Mouse (Mus musculus) CH12.LX (cell line): ENCODE data around the gene Tlr13. TPM values are rescaled to one million over a fixed set of nuclear protein-coding genes. Genes with fewer than 3 reads are reported as not detected.
A peak's percentile ranks its signal among the peaks of the same experiment; 100 is the strongest.

Experiments
- DNase-seq: peaks from one replicate; pipeline ENCODE4 v3.0.0-alpha.2; 2013; ENCODE audit errors: extremely low read depth
- H3K27ac ChIP-seq: 2 replicates; pipeline ENCODE4 v1.5.1; 2012; ENCODE audit warnings: low read depth, mild to moderate bottlenecking, control low read depth, moderate library complexity; ENCODE audit not compliant: insufficient read depth
- H3K27me3 ChIP-seq: replicated peaks from 2 replicates; pipeline ENCODE3; 2012; ENCODE audit warnings: inconsistent platforms
- H3K36me3 ChIP-seq, 2 experiments: replicated peaks in 1 of 2; 2 replicates each; pipeline versions ENCODE3 to v1.6.1; 2012; ENCODE audit warnings: inconsistent platforms in 1 of 2, low read length in 1 of 2, mild to moderate bottlenecking in 1 of 2, mixed read lengths in 1 of 2, moderate library complexity in 1 of 2; ENCODE audit not compliant: control insufficient read depth in 1 of 2, insufficient read depth in 1 of 2
- H3K4me1 ChIP-seq, 2 experiments: 2 replicates each; pipeline ENCODE4 v1.6.1; 2012; ENCODE audit warnings: inconsistent platforms in 1 of 2, moderate library complexity in 1 of 2; ENCODE audit not compliant: insufficient read depth in 2 of 2, control insufficient read depth in 1 of 2
- H3K4me2 ChIP-seq: 2 replicates; pipeline ENCODE4 v1.6.1; 2012; ENCODE audit warnings: low read depth, mild to moderate bottlenecking, control low read depth; ENCODE audit not compliant: poor library complexity, insufficient read depth, severe bottlenecking
- H3K4me3 ChIP-seq, 3 experiments: fragments of 150-350 bp in 1 of 3; sonication (generic) in 1 of 3; replicated peaks in 1 of 3; 2 replicates each; pipeline versions ENCODE3 to v1.5.1; 2011 to 2012; ENCODE audit warnings: low read depth in 2 of 3, low read length in 2 of 3, mild to moderate bottlenecking in 2 of 3, moderate library complexity in 2 of 3, control low read depth in 1 of 3, improper control_type of control experiment in 1 of 3, inconsistent platforms in 1 of 3, mixed read lengths in 1 of 3; ENCODE audit not compliant: poor library complexity in 1 of 3
- H3K79me2 ChIP-seq: replicated peaks from 2 replicates; pipeline ENCODE4 v1.6.1; 2012; ENCODE audit warnings: mild to moderate bottlenecking, moderate library complexity; ENCODE audit not compliant: control insufficient read depth, poor library complexity, insufficient read depth, severe bottlenecking; ENCODE audit errors: extremely low read depth
- H3K9ac ChIP-seq: 2 replicates; pipeline ENCODE4 v1.6.1; 2012; ENCODE audit warnings: low read depth, mild to moderate bottlenecking, control low read depth, moderate library complexity; ENCODE audit not compliant: insufficient read depth
- H3K9me3 ChIP-seq: replicated peaks from 2 replicates; pipeline ENCODE3; 2012; ENCODE audit warnings: low read length, inconsistent platforms, mixed read lengths
- BHLHE40 ChIP-seq: IDR thresholded peaks from 2 replicates; pipeline ENCODE4 v1.6.1; 2011; ENCODE audit warnings: mild to moderate bottlenecking, low read depth, low read length, improper control_type of control experiment
- CHD2 ChIP-seq: IDR thresholded peaks from 2 replicates; pipeline ENCODE4 v1.6.1; 2011; ENCODE audit warnings: low read length, improper control_type of control experiment
- E2F4 ChIP-seq: IDR thresholded peaks from 2 replicates; pipeline ENCODE4 v1.6.1; 2011; ENCODE audit warnings: low read depth, low read length, improper control_type of control experiment; ENCODE audit not compliant: insufficient replicate concordance
- ELF1 ChIP-seq: IDR thresholded peaks from 2 replicates; pipeline ENCODE4 v1.6.1; 2014; ENCODE audit warnings: low read depth, mild to moderate bottlenecking, inconsistent platforms, low read length, improper control_type of control experiment
- EP300 ChIP-seq: IDR thresholded peaks from 2 replicates; pipeline ENCODE4 v1.6.1; 2011; ENCODE audit warnings: low read length, improper control_type of control experiment
- ETS1 ChIP-seq: conservative IDR thresholded peaks from 2 replicates; pipeline ENCODE4 v1.6.1; 2012; ENCODE audit warnings: low read depth, mild to moderate bottlenecking, inconsistent platforms, low read length, improper control_type of control experiment, moderate library complexity
- HCFC1 ChIP-seq: IDR thresholded peaks from 2 replicates; pipeline ENCODE4 v1.6.1; 2012; ENCODE audit warnings: low read depth, mild to moderate bottlenecking, inconsistent platforms, low read length, improper control_type of control experiment
- JUND ChIP-seq: conservative IDR thresholded peaks from 2 replicates; pipeline ENCODE4 v1.6.1; 2011; ENCODE audit warnings: low read depth, low read length, improper control_type of control experiment
- KAT2A ChIP-seq: IDR thresholded peaks from 2 replicates; pipeline ENCODE4 v1.6.1; 2012; ENCODE audit warnings: low read length, improper control_type of control experiment, inconsistent platforms; ENCODE audit not compliant: insufficient replicate concordance
- MAFK ChIP-seq: IDR thresholded peaks from 2 replicates; pipeline ENCODE4 v1.6.1; 2011; ENCODE audit warnings: low read length, improper control_type of control experiment; ENCODE audit not compliant: insufficient replicate concordance
- MAX ChIP-seq: IDR thresholded peaks from 2 replicates; pipeline ENCODE4 v1.6.1; 2011; ENCODE audit warnings: low read length, improper control_type of control experiment
- MAZ ChIP-seq: IDR thresholded peaks from 2 replicates; pipeline ENCODE4 v1.6.1; 2012; ENCODE audit warnings: low read depth, mild to moderate bottlenecking, inconsistent platforms, low read length, improper control_type of control experiment, moderate library complexity
- MEF2A ChIP-seq: IDR thresholded peaks from 2 replicates; pipeline ENCODE4 v1.6.1; 2014; ENCODE audit warnings: low read depth, mild to moderate bottlenecking, inconsistent platforms, low read length, improper control_type of control experiment, borderline replicate concordance
- MXI1 ChIP-seq: IDR thresholded peaks from 2 replicates; pipeline ENCODE4 v1.6.1; 2011; ENCODE audit warnings: mild to moderate bottlenecking, low read depth, low read length, improper control_type of control experiment
- MYC ChIP-seq: IDR thresholded peaks from 2 replicates; pipeline ENCODE4 v1.6.1; 2011; ENCODE audit warnings: low read depth, mild to moderate bottlenecking, improper control_type of control experiment, low read length
- NRF1 ChIP-seq: IDR thresholded peaks from 2 replicates; pipeline ENCODE4 v1.6.1; 2014; ENCODE audit warnings: low read depth, mild to moderate bottlenecking, inconsistent platforms, low read length, improper control_type of control experiment, moderate library complexity
- PAX5 ChIP-seq: IDR thresholded peaks from 2 replicates; pipeline ENCODE4 v1.6.1; 2012; ENCODE audit warnings: low read length, inconsistent platforms, mixed read lengths
- POLR2A ChIP-seq: IDR thresholded peaks from 2 replicates; pipeline ENCODE4 v1.6.1; 2011; ENCODE audit warnings: low read depth, mild to moderate bottlenecking, improper control_type of control experiment, low read length
- RAD21 ChIP-seq: IDR thresholded peaks from 2 replicates; pipeline ENCODE4 v1.6.1; 2011; ENCODE audit warnings: low read depth, mild to moderate bottlenecking, low read length, improper control_type of control experiment, moderate library complexity
- SMC3 ChIP-seq: IDR thresholded peaks from 2 replicates; pipeline ENCODE4 v1.6.1; 2011; ENCODE audit warnings: low read depth, low read length, improper control_type of control experiment
- TCF12 ChIP-seq: IDR thresholded peaks from 2 replicates; pipeline ENCODE4 v1.6.1; 2014; ENCODE audit warnings: low read depth, mild to moderate bottlenecking, inconsistent platforms, low read length, improper control_type of control experiment
- USF2 ChIP-seq: conservative IDR thresholded peaks from 2 replicates; pipeline ENCODE4 v1.6.1; 2011; ENCODE audit warnings: low read depth, low read length, improper control_type of control experiment
- ZKSCAN1 ChIP-seq: IDR thresholded peaks from 2 replicates; pipeline ENCODE4 v1.6.1; 2012; ENCODE audit warnings: low read depth, inconsistent platforms, low read length, improper control_type of control experiment, borderline replicate concordance
- ZMIZ1 ChIP-seq: IDR thresholded peaks from 2 replicates; pipeline ENCODE4 v1.6.1; 2012; ENCODE audit warnings: low read depth, mild to moderate bottlenecking, inconsistent platforms, low read length, improper control_type of control experiment
- dilution Hi-C: fragments of 300-500 bp; cut with MboI; formaldehyde crosslinking; loops from 2 replicates; pipeline ENCODE4 v1.14.3; 2020; ENCODE audit warnings: low sequenced_read_pairs; ENCODE audit not compliant: extremely low pct_unique_long_range_greater_than_20kb, extremely low pct_ligation_motif_present
- in situ Hi-C: fragments of 300-500 bp; cut with MboI; formaldehyde crosslinking; loops from 3 replicates; pipeline ENCODE4 v1.14.3; 2019; ENCODE audit warnings: low sequenced_read_pairs, low pct_ligation_motif_present, low pct_unique_long_range_greater_than_20kb, mixed read lengths
- polyA plus RNA-seq: library from polyadenylated mRNA; unstranded; fragments of >175 nt; gene quantifications from 2 replicates; pipeline ENCODE4 v1.2.1, GENCODE M21; 2012; ENCODE audit warnings: low read depth; ENCODE audit not compliant: insufficient read length
- total RNA-seq, 2 experiments: library from RNA; depleted of rRNA; stranded (reverse); fragments of 300-350 nt in 1 of 2; fragments of >200 nt in 1 of 2; gene quantifications; 2 replicates each; pipeline ENCODE4 v1.2.3; 2012 to 2014

The Tlr13 gene
- total and polyA plus RNA-seq, 3 experiments, result not detected

DNA sequence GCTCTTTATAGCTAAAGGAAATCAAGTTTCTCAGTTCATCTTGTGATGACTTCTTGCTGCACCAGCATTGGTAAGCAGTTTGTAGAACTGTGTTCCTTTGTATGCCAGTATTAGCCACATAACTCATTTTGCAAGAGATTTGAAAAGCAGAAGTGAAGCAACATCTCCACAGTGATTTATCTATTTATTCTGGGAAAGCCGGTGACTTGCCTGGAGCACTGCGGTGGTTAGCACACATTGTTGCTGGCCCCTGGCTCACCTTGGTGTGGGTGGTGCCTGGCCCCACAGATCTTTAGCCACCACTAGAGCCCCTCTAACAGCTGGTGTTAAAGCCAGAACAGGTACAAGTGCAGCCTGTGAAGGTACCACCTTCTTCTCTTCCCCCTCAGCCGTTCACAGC lies 8.1 kb upstream of the Tlr13 start:
- no peak overlapping the region for H3K4me3 ChIP-seq
- H3K27ac ChIP-seq, result no peak overlapping the region
- no peak overlapping the region for H3K4me2 ChIP-seq

DNA sequence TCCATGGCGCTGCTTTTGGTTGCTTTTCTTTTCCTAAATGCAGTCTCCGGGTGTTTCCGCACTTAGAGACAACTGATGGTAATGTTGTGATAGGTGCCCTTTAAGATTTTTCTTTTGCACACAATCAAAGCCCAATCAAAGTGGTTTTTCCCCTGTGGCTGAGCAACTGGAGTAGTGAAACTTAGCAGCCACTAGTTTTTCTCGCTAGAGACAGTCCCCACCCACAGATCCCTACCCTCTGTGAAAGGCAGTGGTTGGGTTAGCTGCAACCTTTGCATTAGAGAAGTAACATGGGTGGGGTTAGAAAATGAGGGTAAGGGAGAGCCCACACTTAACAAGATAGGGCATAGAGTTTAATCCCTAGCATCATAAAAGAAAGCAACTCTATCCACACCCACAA lies 7.5 kb upstream of the Tlr13 start:
- Histone ChIP-seq H3K4me1 (peaks cover 3 to 40% of the 10 kb centered on the region in 2 experiments; a peak in 3 of 4 replicates), H3K9me3 (no peaks in the 10 kb centered on the region), H3K79me2 (no peaks in the 10 kb centered on the region), H3K27ac (no peak overlapping the region), H3K36me3 (no peaks in the 10 kb centered on the region), H3K4me2 (peak overlapping the region; percentile 14), H3K4me3 (no peak overlapping the region), H3K27me3 (no peaks in the 10 kb centered on the region), H3K9ac (no peak overlapping the region)
- in situ Hi-C loops, result no loop called here
- no peak for TF ChIP-seq TCF12
- DNase-seq, result no peak
- dilution Hi-C loops, result no loop called here

More for the DNA sequence above, 8.1 kb upstream of the Tlr13 start:
- H3K9ac ChIP-seq, result no peak overlapping the region
- H3K36me3 ChIP-seq, result no peaks in the 10 kb centered on the region
- no peaks in the 10 kb centered on the region for H3K9me3 ChIP-seq
- no peaks in the 10 kb centered on the region for H3K27me3 ChIP-seq
- in situ Hi-C loops, result no loop called here
- TF ChIP-seq ZMIZ1, result no peak
- TF ChIP-seq ZKSCAN1, result no peak
- no peak for TF ChIP-seq MAFK
- TF ChIP-seq RAD21, result no peak
- no peak for TF ChIP-seq NRF1
- TF ChIP-seq MEF2A, result no peak
- TF ChIP-seq KAT2A, result no peak
- TF ChIP-seq MAZ, result no peak
- TF ChIP-seq MXI1, result no peak
- no peak for TF ChIP-seq E2F4
- TF ChIP-seq, all 38 proteins: peak for 0
- no peak for DNase-seq
- Histone ChIP-seq H3K79me2 (no peaks in the 10 kb centered on the region), H3K4me1 (peaks cover 0 to 37% of the 10 kb centered on the region in 2 experiments; a peak in 2 of 4 replicates)
- dilution Hi-C loops, result no loop called here

DNA sequence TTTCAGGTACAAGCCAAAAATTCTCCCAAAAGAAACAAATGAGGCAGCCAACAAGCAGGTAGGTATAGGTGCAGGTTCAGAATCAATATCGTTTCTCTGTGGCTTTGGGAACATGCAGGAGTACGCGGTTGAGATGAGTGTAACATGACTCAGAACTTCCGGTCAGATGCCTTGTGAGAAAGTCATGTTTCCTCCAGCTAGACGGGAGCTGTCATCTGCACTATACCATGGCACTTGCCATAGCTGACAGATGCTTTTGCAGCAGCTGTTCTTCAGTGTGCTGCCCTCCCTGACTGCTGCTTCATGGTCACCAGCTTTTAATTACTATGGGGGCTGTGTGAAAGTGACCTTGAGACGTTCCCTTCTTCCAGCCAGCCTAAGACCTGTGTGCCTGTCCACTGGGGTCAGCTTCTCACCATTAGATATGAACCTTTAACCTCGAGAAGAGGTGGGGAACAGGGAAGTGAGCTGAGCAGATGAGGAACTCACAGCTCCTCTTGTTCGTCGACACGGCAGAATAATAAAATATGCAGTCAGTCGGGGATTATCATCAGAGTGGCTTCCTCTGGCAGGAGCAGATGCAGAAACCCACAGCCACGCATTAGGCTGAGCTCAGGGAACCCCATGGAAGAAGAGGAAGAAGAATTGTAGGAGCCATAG lies 7.0 kb upstream of the Tlr13 start:
- Histone ChIP-seq H3K4me3 (peak overlapping the region in 2 of 3 experiments; percentile 6 to 29), H3K27me3 (no peaks in the 10 kb centered on the region), H3K4me1 (peaks cover 3 to 40% of the 10 kb centered on the region in 2 experiments; a peak in 3 of 4 replicates), H3K27ac (peak overlapping the region; percentile 49; the same call in 1 of the 2 replicates), H3K9ac (no peak overlapping the region), H3K36me3 (no peaks in the 10 kb centered on the region), H3K4me2 (peak overlapping the region; percentile 81), H3K9me3 (no peaks in the 10 kb centered on the region), H3K79me2 (no peaks in the 10 kb centered on the region)
- in situ Hi-C loops, result no loop called here
- dilution Hi-C loops, result no loop called here
- DNase-seq, result peak; percentile 53
- TF ChIP-seq TCF12, result peak; percentile 34; the same call in 1 of the 2 replicates
- TF ChIP-seq HCFC1, result no peak
- TF ChIP-seq MAX, result peak; percentile 15; the same call in 1 of the 2 replicates
- no peak for TF ChIP-seq POLR2A
- no peak for TF ChIP-seq ELF1
- no peak for TF ChIP-seq CHD2
- no peak for TF ChIP-seq MAZ
- no peak for TF ChIP-seq JUND
- TF ChIP-seq MYC, result no peak
- TF ChIP-seq ZMIZ1, result no peak
- no peak for TF ChIP-seq MEF2A
- TF ChIP-seq PAX5, result no peak
- TF ChIP-seq MAFK, result 0 out of 2 replicates have a peak, but pooled peaks have one; percentile 7
- no peak for TF ChIP-seq KAT2A
- no peak for TF ChIP-seq SMC3
- peak; percentile 68 for TF ChIP-seq ETS1
- peak; percentile 64 for TF ChIP-seq BHLHE40
- peak; percentile 49 for TF ChIP-seq MXI1
- no peak for TF ChIP-seq USF2
- peak; percentile 58; the same call in 1 of the 2 replicates for TF ChIP-seq EP300
